Mouse (Mus musculus): ENCODE data around the gene Gm11992.

The Gm11992 gene

GRCm38 (mm10) chr11:9048011-9048702, at the start of gene Gm11992:
Gene Gm11992, plus strand, starts transcription at chr11:9048594.
- peak; percentile 85; the same call in 1 of the 2 replicates for ATAC-seq (ENCODE audit: insufficient number of reproducible peaks, low FRiP score, low TSS enrichment)

- ATAC-seq (ENCODE audit: insufficient number of reproducible peaks, low FRiP score, low TSS enrichment) = no peak
These were observed 39.6 kb upstream of the Gm11992 start for GRCm38 (mm10) chr11:9008761-9009160.

- peak; percentile 43 for ATAC-seq (ENCODE audit: insufficient number of reproducible peaks, low FRiP score, low TSS enrichment)
These were observed 38.0 kb upstream of the Gm11992 start for GRCm38 (mm10) chr11:9010416-9010815.

- peak; percentile 96 for ATAC-seq (ENCODE audit: insufficient number of reproducible peaks, low FRiP score, low TSS enrichment)
These were observed 37.5 kb upstream of the Gm11992 start, which contains the start of gene Hus1 for GRCm38 (mm10) chr11:9010853-9011339. Gene Hus1, minus strand, starts transcription at chr11:9011191.

- peak; percentile 37; the same call in 1 of the 2 replicates for ATAC-seq (ENCODE audit: insufficient number of reproducible peaks, low FRiP score, low TSS enrichment)
These were observed 37.0 kb upstream of the Gm11992 start for GRCm38 (mm10) chr11:9011348-9011747.

GRCm38 (mm10) chr11:9014740-9015139, 33.7 kb upstream of the Gm11992 start:
- no peak for ATAC-seq (ENCODE audit: insufficient number of reproducible peaks, low FRiP score, low TSS enrichment)

- no peak for ATAC-seq (ENCODE audit: insufficient number of reproducible peaks, low FRiP score, low TSS enrichment)
These were observed 29.7 kb upstream of the Gm11992 start for GRCm38 (mm10) chr11:9018491-9019267.

- no peak for ATAC-seq (ENCODE audit: insufficient number of reproducible peaks, low FRiP score, low TSS enrichment)
These were observed 28.2 kb upstream of the Gm11992 start for GRCm38 (mm10) chr11:9020207-9020606.

GRCm38 (mm10) chr11:9024782-9025181, 23.6 kb upstream of the Gm11992 start:
- ATAC-seq (ENCODE audit: insufficient number of reproducible peaks, low FRiP score, low TSS enrichment) = no peak

GRCm38 (mm10) chr11:9025211-9025610, 23.2 kb upstream of the Gm11992 start:
- no peak for ATAC-seq (ENCODE audit: insufficient number of reproducible peaks, low FRiP score, low TSS enrichment)

- ATAC-seq (ENCODE audit: insufficient number of reproducible peaks, low FRiP score, low TSS enrichment) = no peak
These were observed 16.9 kb upstream of the Gm11992 start for GRCm38 (mm10) chr11:9031530-9031929.

GRCm38 (mm10) chr11:9046546-9046945, 1.8 kb upstream of the Gm11992 start:
- no peak for ATAC-seq (ENCODE audit: insufficient number of reproducible peaks, low FRiP score, low TSS enrichment)

- no peak for ATAC-seq (ENCODE audit: insufficient number of reproducible peaks, low FRiP score, low TSS enrichment)
These were observed 1.4 kb upstream of the Gm11992 start for GRCm38 (mm10) chr11:9047044-9047443.

- ATAC-seq (ENCODE audit: insufficient number of reproducible peaks, low FRiP score, low TSS enrichment) = peak; percentile 36
These were observed 288 bp downstream of the Gm11992 start, which contains the start of gene Sun3 for GRCm38 (mm10) chr11:9048703-9049060. Gene Sun3, minus strand, starts transcription at chr11:9048991.

GRCm38 (mm10) chr11:9050241-9050640, 1.8 kb downstream of the Gm11992 start:
- ATAC-seq (ENCODE audit: insufficient number of reproducible peaks, low FRiP score, low TSS enrichment) = no peak

GRCm38 (mm10) chr11:9051895-9052294, 3.5 kb downstream of the Gm11992 start:
- ATAC-seq (ENCODE audit: insufficient number of reproducible peaks, low FRiP score, low TSS enrichment) = no peak

- no peak for ATAC-seq (ENCODE audit: insufficient number of reproducible peaks, low FRiP score, low TSS enrichment)
These were observed 8.5 kb downstream of the Gm11992 start for GRCm38 (mm10) chr11:9056937-9057336.

GRCm38 (mm10) chr11:9057711-9058110, 9.3 kb downstream of the Gm11992 start:
- ATAC-seq (ENCODE audit: insufficient number of reproducible peaks, low FRiP score, low TSS enrichment) = no peak

- no peak for ATAC-seq (ENCODE audit: insufficient number of reproducible peaks, low FRiP score, low TSS enrichment)
These were observed 11.6 kb downstream of the Gm11992 start for GRCm38 (mm10) chr11:9060029-9060428.

GRCm38 (mm10) chr11:9060484-9060883, 12.1 kb downstream of the Gm11992 start:
- ATAC-seq (ENCODE audit: insufficient number of reproducible peaks, low FRiP score, low TSS enrichment) = no peak

- ATAC-seq (ENCODE audit: insufficient number of reproducible peaks, low FRiP score, low TSS enrichment) = no peak
These were observed 28.1 kb downstream of the Gm11992 start for GRCm38 (mm10) chr11:9076444-9076843.

All from cerebellum, adult (tissue).